Mouse (Mus musculus) liver, embryonic 12.5 days (tissue): ENCODE results near the gene Ulk4. TPM values are rescaled to one million over a fixed set of nuclear protein-coding genes. Genes with fewer than 3 reads are reported as not detected.
A peak's percentile ranks its signal among the peaks of the same experiment; 100 is the strongest.

Experiments used
- ATAC-seq: fragments of 200-750 bp; cut with Nextera tagmentation; 2 replicates; pipeline ENCODE4 v1.8.0; 2017; ENCODE audit warnings: moderate number of reproducible peaks, mild to moderate bottlenecking, moderate library complexity
- H3K27ac ChIP-seq: fragments of 300-500 bp; sonication (generic); 2 replicates; pipeline ENCODE4 v1.5.1; 2016; ENCODE audit warnings: mild to moderate bottlenecking
- H3K27me3 ChIP-seq: fragments of 300-500 bp; sonication (generic); replicated peaks from 2 replicates; pipeline ENCODE4 v1.6.1; 2016; ENCODE audit warnings: mild to moderate bottlenecking, moderate library complexity
- H3K36me3 ChIP-seq: fragments of 300-500 bp; sonication (generic); 2 replicates; pipeline ENCODE4 v1.6.1; 2016; ENCODE audit warnings: mild to moderate bottlenecking, moderate library complexity
- H3K4me1 ChIP-seq: fragments of 300-500 bp; sonication (generic); 2 replicates; pipeline ENCODE4 v1.6.1; 2016
- H3K4me2 ChIP-seq: fragments of 300-500 bp; sonication (generic); 2 replicates; pipeline ENCODE4 v1.6.1; 2016; ENCODE audit warnings: mild to moderate bottlenecking, moderate library complexity
- H3K4me3 ChIP-seq: fragments of 300-500 bp; sonication (generic); 2 replicates; pipeline ENCODE4 v1.5.1; 2016; ENCODE audit warnings: mild to moderate bottlenecking, moderate library complexity
- H3K9ac ChIP-seq: fragments of 300-500 bp; sonication (generic); 2 replicates; pipeline ENCODE4 v1.6.1; 2016; ENCODE audit warnings: mild to moderate bottlenecking, moderate library complexity
- H3K9me3 ChIP-seq: fragments of 300-500 bp; sonication (generic); replicated peaks from 2 replicates; pipeline ENCODE4 v1.6.1; 2016; ENCODE audit warnings: mild to moderate bottlenecking, moderate library complexity
- WGBS: fragments of 180-500 bp; shearing (Covaris S2); methylation state at CpG from one replicate; pipeline ENCODE4 v1.1.7; 2016; ENCODE audit not compliant: insufficient replicate concordance; 5-methylcytosine and 5-hydroxymethylcytosine counted together
- polyA plus RNA-seq: library from polyadenylated mRNA; unstranded; fragments of >200 nt; fragmentation: Nextera tagmentation; extraction: Ambion mirVana; gene quantifications from 2 replicates; pipeline ENCODE4 v1.2.1, GENCODE M21; 2016

Ulk4 gene
- polyA plus RNA-seq, 1 experiment from 2014 or later, result 52.6 TPM

DNA sequence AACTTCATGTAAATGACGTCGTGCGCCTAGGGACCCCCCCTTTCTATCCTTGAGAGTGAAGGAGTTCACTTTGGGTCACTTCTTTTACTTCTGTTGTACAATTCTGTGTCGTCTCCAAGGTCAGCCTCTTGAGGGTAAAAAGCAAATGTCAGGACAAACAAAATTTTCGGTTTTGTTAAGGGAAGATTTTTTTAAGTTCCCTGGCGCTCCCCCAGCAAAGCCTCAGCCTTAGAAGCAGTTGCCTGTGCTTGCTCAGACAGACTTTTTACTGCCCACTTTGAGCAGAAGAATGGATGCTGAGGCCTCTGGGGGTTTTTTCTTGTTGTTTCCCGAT is 21.0 kb upstream of the Ulk4 start:
- H3K4me1 ChIP-seq, result peaks cover 39% of the 10 kb centered on the region
- peak overlapping the region; percentile 99 for H3K4me2 ChIP-seq
- no peaks in the 10 kb centered on the region for H3K9me3 ChIP-seq
- ATAC-seq, result no peak
- H3K27me3 ChIP-seq, result peaks cover 43% of the 10 kb centered on the region
- H3K9ac ChIP-seq, result peak overlapping the region; percentile 85
- no peaks in the 10 kb centered on the region for H3K36me3 ChIP-seq
- H3K27ac ChIP-seq, result peak overlapping the region; percentile 72; the same call in 1 of the 2 replicates
- WGBS, result 4% methylated on average over 7 of the region's 7 CpGs
- peak overlapping the region; percentile 77 for H3K4me3 ChIP-seq

DNA sequence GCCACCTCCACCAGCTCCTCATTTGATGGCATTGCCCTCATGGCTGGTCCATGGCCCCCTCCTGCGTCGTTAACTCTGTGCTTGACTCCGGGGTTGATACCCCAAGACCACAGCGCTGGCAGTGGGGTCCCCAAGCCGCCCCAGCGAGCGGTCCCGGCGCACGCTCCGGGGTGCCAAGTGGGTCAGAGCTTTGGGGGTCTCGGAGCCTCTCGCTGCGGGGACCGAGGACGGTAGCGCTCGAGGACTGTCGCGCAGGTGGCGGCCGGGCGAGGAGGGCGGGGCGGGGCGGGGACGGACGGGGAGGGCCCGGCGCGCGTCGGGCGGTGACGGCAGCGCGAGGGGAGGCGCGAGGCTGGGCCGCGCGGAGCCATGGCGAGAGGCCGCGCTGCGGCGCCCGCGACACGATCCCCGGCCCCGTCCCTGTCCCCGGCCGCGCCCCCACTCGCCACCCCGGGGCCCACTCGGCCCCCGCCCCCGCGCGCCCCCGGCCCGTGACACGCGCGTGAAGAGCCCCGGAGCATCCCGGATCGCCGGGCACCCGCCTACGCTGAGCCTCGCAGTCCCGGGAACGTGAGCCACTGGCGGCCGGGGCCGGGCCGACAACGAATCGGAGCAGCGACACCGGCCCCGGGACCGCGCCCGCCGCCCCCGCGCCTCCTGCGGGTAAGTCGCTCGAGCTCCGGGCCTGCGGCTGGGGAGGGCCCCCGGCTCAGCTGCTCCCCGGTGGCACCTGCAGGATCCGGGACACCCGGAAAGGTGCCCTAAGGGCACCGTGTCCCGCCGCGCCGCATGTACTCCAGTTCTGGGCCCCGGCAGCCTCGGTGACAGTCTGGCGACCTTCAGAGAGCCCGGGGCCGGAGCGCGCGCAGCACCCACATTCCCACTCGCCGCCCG is 20.4 kb upstream of the Ulk4 start, which contains the start of gene Trak1:
Gene Trak1, plus strand, starts transcription at position 332 of the 894 bp plus-strand sequence.
- ATAC-seq, result peak; percentile 89
- WGBS, result 3% methylated on average over 90 of the region's 116 CpGs
- no peaks in the 10 kb centered on the region for H3K9me3 ChIP-seq
- peaks cover 46% of the 10 kb centered on the region for H3K27me3 ChIP-seq
- peak within 1 kb of the TSS; percentile 85 for H3K9ac ChIP-seq
- H3K27ac ChIP-seq, result peak within 1 kb of the TSS; percentile 72
- peaks cover 38% of the 10 kb centered on the region for H3K4me1 ChIP-seq
- H3K36me3 ChIP-seq, result no peaks in the 10 kb centered on the region
- H3K4me3 ChIP-seq, result peak within 1 kb of the TSS; percentile 77
- H3K4me2 ChIP-seq, result peak within 1 kb of the TSS; percentile 99

DNA sequence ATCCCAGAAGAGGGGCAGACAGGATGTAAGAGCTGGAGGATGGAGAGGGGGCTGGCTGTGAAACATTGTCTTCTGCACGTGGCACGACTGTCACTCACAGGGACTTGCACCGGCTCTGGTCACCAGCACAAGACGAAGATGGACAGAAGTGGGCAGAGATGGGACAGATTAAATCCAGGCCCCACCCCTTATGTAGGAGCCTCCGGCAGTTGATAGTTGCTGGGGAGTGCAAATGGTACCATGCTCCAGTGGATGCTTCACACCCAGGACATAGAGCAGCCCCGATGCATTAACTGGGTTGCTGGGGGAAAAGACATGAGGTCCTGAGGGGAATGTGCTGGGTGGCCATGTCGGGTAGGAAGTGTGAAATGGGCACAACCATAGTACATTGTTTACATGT is 18.2 kb upstream of the Ulk4 start:
- peaks cover 51% of the 10 kb centered on the region for H3K27me3 ChIP-seq
- no peaks in the 10 kb centered on the region for H3K36me3 ChIP-seq
- H3K4me2 ChIP-seq, result no peak overlapping the region
- WGBS, result 54% methylated on average over 7 of the region's 7 CpGs
- H3K9ac ChIP-seq, result no peak overlapping the region
- ATAC-seq, result no peak
- no peak overlapping the region for H3K4me3 ChIP-seq
- H3K9me3 ChIP-seq, result no peaks in the 10 kb centered on the region
- H3K4me1 ChIP-seq, result peaks cover 33% of the 10 kb centered on the region
- no peak overlapping the region for H3K27ac ChIP-seq

DNA sequence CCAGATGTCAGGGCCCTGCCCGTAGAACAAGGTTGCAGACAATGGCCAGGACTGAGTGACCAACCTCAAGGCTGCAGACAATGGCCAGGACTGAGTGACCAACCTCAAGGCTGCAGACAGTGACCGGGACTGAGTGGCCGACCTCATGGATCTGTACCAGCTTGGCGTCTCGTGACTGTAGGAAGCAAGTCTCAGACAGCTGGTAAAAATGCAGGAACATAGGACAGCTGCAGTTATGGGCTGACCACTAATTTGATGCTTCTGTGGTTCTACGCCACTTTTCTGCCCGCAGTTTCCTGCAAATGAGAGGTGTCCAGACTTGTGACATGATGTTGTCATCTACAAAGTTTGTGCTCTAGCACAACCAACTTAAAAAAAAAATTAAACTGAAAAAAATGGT is 16.2 kb upstream of the Ulk4 start:
- peaks cover 51% of the 10 kb centered on the region for H3K27me3 ChIP-seq
- no peak overlapping the region for H3K27ac ChIP-seq
- H3K4me3 ChIP-seq, result no peak overlapping the region
- no peak overlapping the region for H3K9ac ChIP-seq
- H3K36me3 ChIP-seq, result no peaks in the 10 kb centered on the region
- peaks cover 13% of the 10 kb centered on the region for H3K4me1 ChIP-seq
- peaks cover 5% of the 10 kb centered on the region; the same call in 1 of the 2 replicates for H3K9me3 ChIP-seq
- H3K4me2 ChIP-seq, result no peak overlapping the region
- WGBS, result 70% methylated on average over 7 of the region's 7 CpGs
- ATAC-seq, result no peak

- 52% methylated on average over 2 of the region's 2 CpGs for WGBS
- Histone ChIP-seq H3K4me2 (no peak overlapping the region), H3K9ac (no peak overlapping the region), H3K27me3 (peaks cover 40% of the 10 kb centered on the region), H3K27ac (no peak overlapping the region), H3K36me3 (no peaks in the 10 kb centered on the region), H3K4me1 (peaks cover 13% of the 10 kb centered on the region), H3K9me3 (peaks cover 5% of the 10 kb centered on the region; the same call in 1 of the 2 replicates), H3K4me3 (no peak overlapping the region)
- no peak for ATAC-seq
Observed at GRCm38 (mm10) chr9:121291275-121291674, 14.3 kb upstream of the Ulk4 start.

GRCm38 (mm10) chr9:121286325-121286901 is 9.4 kb upstream of the Ulk4 start:
- peak overlapping the region; percentile 60 for H3K4me3 ChIP-seq
- no peaks in the 10 kb centered on the region for H3K27me3 ChIP-seq
- H3K4me2 ChIP-seq, result peak overlapping the region; percentile 77
- ATAC-seq, result peak; percentile 82
- peaks cover 11% of the 10 kb centered on the region; the same call in 1 of the 2 replicates for H3K9me3 ChIP-seq
- H3K36me3 ChIP-seq, result peaks cover 3% of the 10 kb centered on the region; the same call in 1 of the 2 replicates
- H3K9ac ChIP-seq, result peak overlapping the region; percentile 70
- WGBS, result 30% methylated on average over 3 of the region's 3 CpGs
- H3K27ac ChIP-seq, result peak overlapping the region; percentile 77
- H3K4me1 ChIP-seq, result peaks cover 22% of the 10 kb centered on the region

DNA sequence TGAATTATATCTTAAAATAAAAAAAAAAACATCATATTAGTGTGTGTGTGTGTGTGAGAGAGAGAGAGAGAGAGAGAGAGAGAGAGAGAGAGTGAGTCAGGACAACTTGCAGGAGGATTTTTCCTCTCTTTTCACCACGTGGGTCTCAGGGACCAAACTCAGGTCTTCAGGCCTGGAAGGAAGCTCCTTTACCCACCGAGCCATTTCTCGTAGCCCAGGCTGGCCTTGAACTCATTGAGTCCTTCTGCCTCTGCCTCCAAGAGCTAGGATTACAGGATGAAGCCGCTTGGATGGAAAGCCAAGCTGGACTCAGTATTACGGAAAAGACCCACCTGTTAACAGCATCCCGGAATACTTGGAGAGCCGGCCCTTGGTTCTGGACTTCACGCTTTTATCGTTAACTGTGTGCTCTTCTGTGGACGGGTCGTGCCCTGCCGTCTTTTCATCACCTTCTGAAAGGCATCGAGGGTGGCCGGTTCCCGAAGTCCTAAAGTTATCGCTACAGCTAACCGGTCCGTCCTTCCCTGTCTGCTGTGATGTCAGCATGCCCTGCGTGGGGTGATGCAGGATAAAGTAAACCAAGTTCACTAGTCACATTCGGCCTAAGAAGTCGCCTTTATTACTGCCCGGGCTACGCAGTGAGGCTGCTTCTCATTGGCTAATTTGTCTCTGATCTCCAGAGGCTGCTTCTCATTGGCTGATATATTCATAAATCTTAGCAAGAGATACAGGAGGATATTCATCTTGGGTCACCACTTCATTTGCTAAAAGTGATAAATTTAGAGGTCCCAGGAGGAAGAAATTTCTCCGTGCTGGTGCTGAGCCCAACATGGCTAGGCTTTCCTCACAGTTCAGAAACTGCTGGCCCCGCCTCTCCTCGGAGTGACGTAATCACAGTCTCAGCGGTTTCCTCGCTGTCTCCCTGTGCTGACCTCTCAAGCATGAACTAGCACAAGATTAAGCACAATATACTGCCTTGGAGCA is 8.6 kb upstream of the Ulk4 start:
- Histone ChIP-seq H3K4me1 (peaks cover 22% of the 10 kb centered on the region), H3K9me3 (peaks cover 11% of the 10 kb centered on the region; the same call in 1 of the 2 replicates), H3K4me2 (peak overlapping the region; percentile 77), H3K27ac (peak overlapping the region; percentile 77), H3K4me3 (peak overlapping the region; percentile 60), H3K9ac (peak overlapping the region; percentile 70), H3K27me3 (no peaks in the 10 kb centered on the region), H3K36me3 (peaks cover 3% of the 10 kb centered on the region; the same call in 1 of the 2 replicates)
- ATAC-seq, result peak; percentile 82
- WGBS, result 21% methylated on average over 29 of the region's 29 CpGs

DNA sequence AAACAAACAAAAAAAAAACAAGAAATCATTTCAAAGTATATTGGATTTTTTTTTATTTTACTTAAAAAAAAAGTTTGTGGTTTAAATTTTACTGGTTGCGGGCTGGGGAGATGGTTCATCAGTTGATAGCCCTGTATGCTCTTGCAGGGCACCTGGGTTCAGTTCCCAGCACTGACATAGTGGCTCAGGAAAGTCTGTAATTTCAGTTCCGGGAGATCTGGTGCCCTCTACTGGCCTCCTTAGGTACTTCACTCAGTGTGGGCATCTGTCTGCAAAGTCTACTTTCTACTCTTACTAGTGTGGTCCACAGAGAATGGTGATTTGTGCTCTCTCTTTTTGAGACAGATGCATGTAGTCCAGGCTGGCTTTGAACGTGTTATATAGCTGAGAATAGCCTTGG is 7.4 kb upstream of the Ulk4 start:
- 0 out of 2 replicates have a peak overlapping the region, but pooled peaks have one; percentile 2 for H3K4me3 ChIP-seq
- H3K9ac ChIP-seq, result no peak overlapping the region
- H3K4me2 ChIP-seq, result peak overlapping the region; percentile 77

DNA sequence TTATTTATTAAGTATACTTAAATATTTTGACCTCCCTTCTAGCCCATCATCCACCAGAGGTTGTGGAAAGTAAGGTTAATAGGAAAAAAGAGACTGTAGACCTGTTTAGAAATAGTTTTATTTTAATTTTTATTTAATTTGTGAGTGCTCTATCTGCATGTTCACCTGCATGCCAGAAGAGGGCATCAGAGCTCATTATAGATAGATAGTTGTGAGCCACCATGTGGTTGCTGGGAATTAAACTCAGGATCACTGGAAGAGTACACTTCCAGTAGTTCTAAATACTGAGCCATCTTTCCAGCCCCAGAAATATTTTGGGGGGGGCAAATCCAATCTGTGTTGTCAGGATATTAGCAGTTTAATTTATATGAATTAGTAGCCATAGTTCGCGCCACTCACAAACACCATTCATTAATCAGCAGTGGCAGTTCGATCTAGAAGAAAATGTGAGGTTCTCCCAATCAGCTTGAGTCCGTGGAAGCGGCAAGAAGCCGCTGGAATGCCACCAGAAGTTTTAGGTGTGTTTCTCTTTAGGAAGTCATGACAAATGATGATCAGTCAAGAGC is 6.7 kb upstream of the Ulk4 start:
- peaks cover 22% of the 10 kb centered on the region for H3K4me1 ChIP-seq
- no peak for ATAC-seq
- 0 out of 2 replicates have a peak, but pooled peaks cover 6% of the 10 kb centered on the region for H3K9me3 ChIP-seq
- H3K27me3 ChIP-seq, result no peaks in the 10 kb centered on the region
- WGBS, result 88% methylated on average over 6 of the region's 6 CpGs
- no peak overlapping the region for H3K9ac ChIP-seq
- H3K27ac ChIP-seq, result no peak overlapping the region
- H3K4me3 ChIP-seq, result no peak overlapping the region
- H3K36me3 ChIP-seq, result peaks cover 3% of the 10 kb centered on the region; the same call in 1 of the 2 replicates
- no peak overlapping the region for H3K4me2 ChIP-seq

More for the DNA sequence above, 7.4 kb upstream of the Ulk4 start:
- H3K27me3 ChIP-seq, result no peaks in the 10 kb centered on the region
- peaks cover 3% of the 10 kb centered on the region; the same call in 1 of the 2 replicates for H3K36me3 ChIP-seq
- peaks cover 22% of the 10 kb centered on the region for H3K4me1 ChIP-seq
- H3K27ac ChIP-seq, result no peak overlapping the region
- 77% methylated on average over 3 of the region's 3 CpGs for WGBS
- 0 out of 2 replicates have a peak, but pooled peaks cover 6% of the 10 kb centered on the region for H3K9me3 ChIP-seq
- no peak for ATAC-seq

DNA sequence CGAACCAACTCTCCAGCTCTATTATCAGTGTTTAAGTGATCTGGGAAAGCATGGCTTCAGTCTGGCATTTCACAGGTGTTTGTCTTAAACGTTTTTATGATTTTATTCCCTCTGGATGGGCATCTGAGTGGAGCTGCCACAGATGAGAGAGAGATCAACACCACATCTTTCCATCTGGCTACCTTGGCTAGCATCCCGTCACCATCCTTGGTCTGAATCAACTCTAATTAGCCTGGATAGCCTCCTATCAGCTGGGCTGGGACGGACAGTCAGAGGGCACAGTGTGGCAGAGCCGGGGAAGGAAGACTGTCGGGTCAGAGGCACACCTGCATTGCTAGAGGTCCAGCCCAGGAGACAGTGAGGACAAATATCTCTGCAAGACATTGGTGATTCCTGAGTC is 4.9 kb upstream of the Ulk4 start:
- WGBS, result 71% methylated on average over 6 of the region's 6 CpGs
- H3K9me3 ChIP-seq, result 0 out of 2 replicates have a peak, but pooled peaks cover 6% of the 10 kb centered on the region
- H3K4me1 ChIP-seq, result peaks cover 24% of the 10 kb centered on the region
- no peaks in the 10 kb centered on the region for H3K27me3 ChIP-seq
- ATAC-seq, result no peak
- no peak overlapping the region for H3K9ac ChIP-seq
- H3K4me2 ChIP-seq, result no peak overlapping the region
- no peak overlapping the region for H3K27ac ChIP-seq
- H3K4me3 ChIP-seq, result no peak overlapping the region
- H3K36me3 ChIP-seq, result peaks cover 3% of the 10 kb centered on the region; the same call in 1 of the 2 replicates

GRCm38 (mm10) chr9:121279216-121279615 is 2.2 kb upstream of the Ulk4 start:
- 74% methylated on average over 5 of the region's 5 CpGs for WGBS
- no peak overlapping the region for H3K4me2 ChIP-seq

More at GRCm38 (mm10) chr9:121279216-121279615, 2.2 kb upstream of the Ulk4 start:
- H3K4me3 ChIP-seq, result no peak overlapping the region
- no peak for ATAC-seq
- peaks cover 3% of the 10 kb centered on the region; the same call in 1 of the 2 replicates for H3K36me3 ChIP-seq
- H3K9ac ChIP-seq, result no peak overlapping the region
- H3K27me3 ChIP-seq, result no peaks in the 10 kb centered on the region
- H3K27ac ChIP-seq, result no peak overlapping the region
- peaks cover 14% of the 10 kb centered on the region for H3K4me1 ChIP-seq
- 0 out of 2 replicates have a peak, but pooled peaks cover 6% of the 10 kb centered on the region for H3K9me3 ChIP-seq
